Mouse (Mus musculus) bone marrow macrophage, adult 2 months (primary cell): ENCODE data around the gene Stx12. TPM values are rescaled to one million over a fixed set of nuclear protein-coding genes. Genes with fewer than 3 reads are reported as not detected.
"Not testable (repeated sequence)": the region's sequence is repeated elsewhere in the genome, so short reads cannot be mapped to it uniquely, and the experiment has no call there.

Experiments
- H3K27ac ChIP-seq: 2 replicates; pipeline ENCODE4 v1.5.1; 2012; ENCODE audit warnings: low read depth, low read length; ENCODE audit not compliant: insufficient read depth
- H3K4me1 ChIP-seq: 2 replicates; pipeline ENCODE4 v1.6.1; 2012; ENCODE audit warnings: low read length; ENCODE audit not compliant: control insufficient read depth, insufficient read depth
- H3K4me3 ChIP-seq: 2 replicates; pipeline ENCODE4 v1.5.1; 2012; ENCODE audit warnings: mild to moderate bottlenecking, low read length, moderate library complexity; ENCODE audit not compliant: insufficient read depth
- CTCF ChIP-seq: IDR thresholded peaks from 2 replicates; pipeline ENCODE4 v1.5.1; 2012; ENCODE audit warnings: low read depth, mild to moderate bottlenecking, low read length, moderate library complexity
- POLR2A ChIP-seq: IDR thresholded peaks from 2 replicates; pipeline ENCODE4 v1.6.1; 2012; ENCODE audit warnings: mild to moderate bottlenecking, low read depth, low read length, borderline replicate concordance
- polyA plus RNA-seq: library from polyadenylated mRNA; stranded (reverse); fragments of >200 nt; gene quantifications from 2 replicates; pipeline ENCODE4 v1.2.4, GENCODE M21; 2012; ENCODE audit not compliant: missing spikeins, insufficient read depth, insufficient read length

Stx12 gene
- 78.3 and 87.6 TPM in 2 replicates for polyA plus RNA-seq

DNA sequence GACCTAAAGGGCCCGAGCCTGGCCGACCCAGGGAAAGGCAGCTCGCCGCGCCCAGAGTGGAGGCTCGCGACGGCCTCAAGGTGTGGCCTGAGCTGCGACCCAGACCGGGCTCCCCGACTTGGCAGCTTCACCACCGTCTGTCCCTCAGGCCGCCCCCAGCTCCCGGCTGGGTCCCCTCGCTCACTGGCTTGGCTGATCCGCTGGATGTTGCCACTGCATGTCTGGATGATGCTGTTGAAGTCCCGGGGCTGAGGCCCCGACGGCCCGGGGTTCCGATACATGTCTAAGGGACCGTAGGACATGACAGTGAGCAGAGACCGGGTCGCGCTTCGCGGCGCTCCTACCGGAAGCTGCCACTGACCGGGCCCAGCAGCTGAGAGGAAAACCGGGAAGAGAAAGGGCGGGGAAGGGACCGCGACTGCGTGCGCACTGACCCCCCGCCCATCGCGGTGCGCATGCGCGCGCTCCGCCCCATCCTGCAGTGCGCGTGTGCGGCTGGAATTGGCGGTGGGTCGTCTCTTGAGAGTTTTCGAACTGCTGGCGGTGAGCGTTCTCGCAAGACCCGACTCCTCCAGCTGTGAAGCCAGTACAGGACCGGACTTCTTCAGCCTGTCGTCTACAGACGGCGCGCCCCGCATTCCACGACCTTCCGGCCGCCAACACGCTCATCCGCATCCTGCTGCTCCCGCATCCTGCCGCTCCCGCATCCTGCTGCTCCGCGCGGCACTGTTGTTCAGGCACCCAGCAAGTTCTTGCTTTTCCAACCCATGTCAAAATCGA is at the start of gene Stx12:
Gene Stx12 (minus strand): TSS at position 446 of the 780 bp plus-strand sequence.
- peak; percentile 10; the same call in 1 of the 2 replicates for TF ChIP-seq POLR2A
- no peak for TF ChIP-seq CTCF
- H3K4me1 ChIP-seq = peaks cover 21% of the 10 kb centered on the region
- peak within 1 kb of the TSS; percentile 93 for H3K4me3 ChIP-seq
- peak within 1 kb of the TSS; percentile 91 for H3K27ac ChIP-seq

GRCm38 (mm10) chr4:132932752-132933404 is 48.6 kb upstream of the Stx12 start:
- Histone ChIP-seq H3K4me3 (no peak overlapping the region), H3K27ac (no peak overlapping the region), H3K4me1 (peaks cover 3% of the 10 kb centered on the region; the same call in 1 of the 2 replicates)
- no peak for TF ChIP-seq POLR2A
- no peak for TF ChIP-seq CTCF

DNA sequence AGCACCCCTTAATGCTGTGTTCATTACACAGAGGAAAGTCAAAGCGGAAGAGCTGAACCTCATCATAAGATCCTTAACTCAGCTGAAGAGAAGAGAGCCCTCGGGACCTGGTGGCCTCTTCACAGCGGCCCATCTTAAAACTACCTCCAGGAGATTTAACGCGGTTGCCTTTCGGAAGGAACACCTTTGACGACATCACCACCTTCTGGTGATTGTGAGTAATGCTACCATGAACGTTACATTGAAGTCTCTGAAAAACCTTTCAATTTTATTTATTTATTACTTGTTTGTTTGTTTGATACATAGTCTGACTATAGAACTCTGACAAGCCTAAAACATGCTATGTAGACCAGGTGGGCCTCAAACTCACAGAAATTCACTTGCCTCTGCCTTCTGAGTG is 46.5 kb upstream of the Stx12 start:
- H3K4me1 ChIP-seq = peaks cover 3% of the 10 kb centered on the region; the same call in 1 of the 2 replicates
- no peak for TF ChIP-seq POLR2A
- peak; percentile 37; the same call in 1 of the 2 replicates for TF ChIP-seq CTCF
- H3K27ac ChIP-seq = no peak overlapping the region
- no peak overlapping the region for H3K4me3 ChIP-seq

- H3K27ac ChIP-seq, H3K4me3 ChIP-seq, H3K4me1 ChIP-seq: not testable (repeated sequence)
Measured at GRCm38 (mm10) chr4:132926520-132926919, 42.2 kb upstream of the Stx12 start.

GRCm38 (mm10) chr4:132922558-132923008 is 38.3 kb upstream of the Stx12 start, which contains the start of gene Fam76a:
Gene Fam76a (minus strand): TSS chr4:132922558.
- Histone ChIP-seq H3K4me3 (peak within 1 kb of the TSS; percentile 80), H3K4me1 (peaks cover 7% of the 10 kb centered on the region), H3K27ac (peak within 1 kb of the TSS; percentile 54)
- TF ChIP-seq POLR2A = peak; percentile 85; the same call in 1 of the 2 replicates
- no peak for TF ChIP-seq CTCF

DNA sequence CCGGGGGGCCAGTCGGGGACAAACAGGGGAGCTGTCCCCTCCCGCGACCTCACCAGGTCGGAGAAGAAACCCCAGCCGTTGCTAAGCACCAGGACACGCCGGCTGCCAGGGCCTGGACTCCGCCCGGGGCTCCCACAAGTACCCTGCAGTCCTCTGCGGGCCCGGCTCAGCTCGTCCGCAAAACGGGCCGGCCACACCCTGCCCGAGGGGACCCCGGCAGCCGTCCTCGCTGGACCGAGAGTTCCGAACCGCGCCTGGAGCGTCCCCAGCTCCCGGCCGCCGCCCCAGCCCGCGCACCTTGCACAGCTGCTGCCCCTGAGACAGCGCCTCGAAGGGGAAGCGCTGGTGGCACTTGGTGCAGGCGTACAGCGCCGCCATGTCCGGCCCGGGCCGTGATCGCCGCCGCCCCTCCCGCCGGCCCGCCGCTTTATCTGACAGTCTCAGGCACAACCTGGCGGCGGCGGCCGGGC is 37.8 kb upstream of the Stx12 start:
- peaks cover 7% of the 10 kb centered on the region for H3K4me1 ChIP-seq
- peak overlapping the region; percentile 80 for H3K4me3 ChIP-seq
- TF ChIP-seq CTCF = no peak
- H3K27ac ChIP-seq = peak overlapping the region; percentile 54

- Histone ChIP-seq H3K27ac (peak overlapping the region; percentile 54; the same call in 1 of the 2 replicates), H3K4me3 (peak overlapping the region; percentile 80), H3K4me1 (peaks cover 7% of the 10 kb centered on the region)
- TF ChIP-seq POLR2A (no peak), CTCF (no peak)
Measured at GRCm38 (mm10) chr4:132921488-132921887, 37.2 kb upstream of the Stx12 start.

- TF ChIP-seq POLR2A (no peak), CTCF (no peak)
- peaks cover 7% of the 10 kb centered on the region for H3K4me1 ChIP-seq
- H3K27ac ChIP-seq = peak overlapping the region; percentile 32; the same call in 1 of the 2 replicates
- no peak overlapping the region for H3K4me3 ChIP-seq
Measured at GRCm38 (mm10) chr4:132920171-132920570, 35.9 kb upstream of the Stx12 start.

- not testable (repeated sequence) for H3K4me3 ChIP-seq, H3K27ac ChIP-seq, H3K4me1 ChIP-seq
Measured at GRCm38 (mm10) chr4:132918493-132918892, 34.2 kb upstream of the Stx12 start.

DNA sequence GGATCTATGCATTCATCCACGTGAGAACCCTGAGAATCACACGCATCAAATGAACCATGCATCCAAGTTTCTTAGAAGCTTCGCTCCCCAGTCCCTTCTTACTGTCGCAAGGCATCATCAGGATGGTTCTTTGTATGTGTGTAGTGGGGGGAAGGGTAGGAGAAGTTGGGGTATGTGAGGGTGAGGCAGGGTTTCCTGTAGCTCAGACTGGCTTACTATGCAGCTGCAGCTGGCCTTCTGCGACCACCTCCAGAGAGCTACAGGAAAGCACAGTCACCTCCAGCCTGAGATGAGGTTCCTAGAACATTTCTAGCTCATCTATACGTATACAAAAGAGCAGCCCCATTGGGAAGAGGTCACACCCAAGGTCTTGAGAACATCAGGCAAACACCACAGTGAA is 27.8 kb upstream of the Stx12 start:
- no peaks in the 10 kb centered on the region for H3K4me1 ChIP-seq
- TF ChIP-seq CTCF (no peak), POLR2A (no peak)
- no peak overlapping the region for H3K4me3 ChIP-seq
- no peak overlapping the region for H3K27ac ChIP-seq
